Mouse (Mus musculus) kidney, embryonic 14.5 days (tissue): ENCODE measurements around the gene Kiss1r. TPM values are rescaled to one million over a fixed set of nuclear protein-coding genes. Genes with fewer than 3 reads are reported as not detected.

Experiments used
- ATAC-seq: fragments of 200-750 bp; cut with Nextera tagmentation; 2 replicates; pipeline ENCODE4 v1.8.0; 2017; ENCODE audit warnings: moderate number of reproducible peaks, mild to moderate bottlenecking, moderate TSS enrichment, moderate library complexity; ENCODE audit not compliant: low FRiP score, low TSS enrichment
- H3K27ac ChIP-seq: fragments of 300-500 bp; sonication (generic); 2 replicates; pipeline ENCODE4 v1.5.1; 2014; ENCODE audit warnings: low read depth, mild to moderate bottlenecking, low read length, moderate library complexity, mixed read lengths
- H3K27me3 ChIP-seq: fragments of 300-500 bp; sonication (generic); 2 replicates; pipeline ENCODE4 v1.6.1; 2014; ENCODE audit warnings: mild to moderate bottlenecking, low read length; ENCODE audit not compliant: control insufficient read depth, insufficient read depth
- H3K36me3 ChIP-seq: fragments of 300-500 bp; sonication (generic); 2 replicates; pipeline ENCODE4 v1.6.1; 2014; ENCODE audit warnings: low read length, mixed read lengths; ENCODE audit not compliant: control insufficient read depth, insufficient read depth
- H3K4me1 ChIP-seq: fragments of 300-500 bp; sonication (generic); 2 replicates; pipeline ENCODE4 v1.6.1; 2014; ENCODE audit warnings: low read length, mixed read lengths; ENCODE audit not compliant: control insufficient read depth, insufficient read depth
- H3K4me2 ChIP-seq: fragments of 300-500 bp; sonication (generic); replicated peaks from 2 replicates; pipeline ENCODE4 v1.6.1; 2014; ENCODE audit warnings: low read depth, mild to moderate bottlenecking, low read length
- H3K4me3 ChIP-seq: fragments of 300-500 bp; sonication (generic); 2 replicates; pipeline ENCODE4 v1.5.1; 2014; ENCODE audit warnings: mild to moderate bottlenecking, low read length
- H3K9ac ChIP-seq: fragments of 300-500 bp; sonication (generic); 2 replicates; pipeline ENCODE4 v1.6.1; 2014; ENCODE audit warnings: low read depth, mild to moderate bottlenecking, low read length, moderate library complexity
- H3K9me3 ChIP-seq: fragments of 300-500 bp; sonication (generic); 2 replicates; pipeline ENCODE4 v1.6.1; 2016; ENCODE audit warnings: low read length; ENCODE audit not compliant: control insufficient read depth
- WGBS: fragments of 180-500 bp; shearing (Covaris S2); extraction: QIAGEN DNeasy Blood & Tissue Kit; methylation state at CpG from one replicate; pipeline ENCODE4 v1.1.7; 2014; 5-methylcytosine and 5-hydroxymethylcytosine counted together
- polyA plus RNA-seq: library from polyadenylated mRNA; unstranded; fragments of >200 nt; fragmentation: Nextera tagmentation; extraction: Ambion mirVana; gene quantifications from 2 replicates; pipeline ENCODE4 v1.2.1, GENCODE M21; 2014

Kiss1r gene
- polyA plus RNA-seq, 1 experiment from 2014 or later, result 0.47 TPM

DNA sequence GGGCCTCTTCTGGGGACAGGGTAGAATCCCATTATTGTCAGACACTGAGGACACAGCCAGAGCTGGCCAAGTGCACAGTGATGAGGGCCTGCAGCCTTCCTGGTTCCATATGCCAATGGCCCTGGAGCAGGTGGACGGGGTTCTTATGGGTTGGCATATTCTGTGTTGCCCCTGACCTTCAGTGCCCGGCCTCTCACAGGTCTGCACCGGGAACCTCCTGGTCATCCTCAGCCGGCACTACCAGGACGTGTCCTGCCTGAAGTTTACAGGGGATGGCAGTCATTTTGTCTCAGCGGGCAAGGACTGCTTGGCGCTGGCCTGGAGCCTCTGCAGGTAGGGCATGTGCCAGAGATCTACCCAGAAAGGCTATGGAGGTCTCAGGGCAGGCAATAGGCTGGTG is 48.0 kb downstream of the Kiss1r start:
- Histone ChIP-seq H3K4me3 (no peak overlapping the region), H3K27me3 (no peaks in the 10 kb centered on the region), H3K9me3 (no peaks in the 10 kb centered on the region), H3K4me2 (no peak overlapping the region), H3K4me1 (peaks cover 10% of the 10 kb centered on the region), H3K36me3 (peaks cover 62% of the 10 kb centered on the region), H3K27ac (no peak overlapping the region), H3K9ac (no peak overlapping the region)
- WGBS, result 96% methylated on average over 7 of the region's 7 CpGs
- ATAC-seq, result no peak

DNA sequence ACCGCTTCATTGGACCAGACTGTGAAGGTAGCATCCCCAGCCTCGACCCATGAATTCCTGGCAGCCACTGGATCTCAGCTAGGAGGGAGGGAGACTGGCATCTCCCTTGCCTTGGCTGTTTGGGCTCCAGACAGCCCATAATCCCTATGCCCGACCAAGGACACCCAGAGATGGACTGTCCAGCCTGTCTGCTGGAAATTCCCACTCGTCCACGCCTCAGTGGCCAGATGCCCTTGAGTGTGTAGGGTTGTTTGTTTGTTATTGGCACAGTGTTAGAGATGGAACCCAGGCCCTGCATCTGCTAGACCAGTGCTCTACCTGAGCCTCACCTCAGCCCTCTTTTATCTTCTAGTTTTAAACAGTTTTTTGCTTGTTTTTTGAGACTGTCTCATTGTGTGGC is 48.6 kb downstream of the Kiss1r start:
- Histone ChIP-seq H3K36me3 (peaks cover 62% of the 10 kb centered on the region), H3K27ac (no peak overlapping the region), H3K9me3 (no peaks in the 10 kb centered on the region), H3K27me3 (no peaks in the 10 kb centered on the region), H3K4me2 (no peak overlapping the region), H3K4me3 (no peak overlapping the region), H3K9ac (no peak overlapping the region), H3K4me1 (peaks cover 10% of the 10 kb centered on the region)
- ATAC-seq, result no peak
- WGBS, result 86% methylated on average over 5 of the region's 5 CpGs

DNA sequence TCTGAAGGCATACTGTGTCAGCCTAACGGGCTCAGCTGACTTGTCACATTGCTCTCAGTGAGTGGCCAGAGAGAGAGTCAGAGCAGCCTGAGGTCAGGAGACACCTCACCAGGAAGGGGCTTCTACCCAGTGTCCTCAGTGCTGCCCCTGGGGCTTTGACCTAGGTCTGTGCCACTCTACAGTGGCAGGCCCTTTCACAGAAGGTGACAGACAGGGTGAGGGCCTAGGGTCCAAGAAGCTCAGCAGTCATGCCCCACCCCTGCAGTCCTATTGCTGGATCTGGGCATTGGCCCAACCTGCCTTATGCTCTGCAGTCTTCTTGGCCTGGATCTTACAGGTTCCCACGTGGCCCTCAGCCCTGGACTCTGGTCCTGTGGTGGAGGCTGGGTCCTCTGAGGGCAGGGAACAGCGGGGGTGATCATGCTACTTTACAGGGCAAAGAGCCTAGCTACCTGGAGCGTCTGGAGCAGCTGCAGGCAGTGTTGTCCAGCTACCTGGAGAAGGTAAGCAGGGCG is 50.2 kb downstream of the Kiss1r start:
- H3K36me3 ChIP-seq, result peaks cover 62% of the 10 kb centered on the region
- H3K27me3 ChIP-seq, result peaks cover 14% of the 10 kb centered on the region; the same call in 1 of the 2 replicates
- no peak overlapping the region for H3K4me3 ChIP-seq
- H3K9ac ChIP-seq, result no peak overlapping the region
- ATAC-seq, result no peak
- no peak overlapping the region for H3K27ac ChIP-seq
- 85% methylated on average over 5 of the region's 5 CpGs for WGBS
- no peaks in the 10 kb centered on the region for H3K9me3 ChIP-seq
- H3K4me1 ChIP-seq, result 0 out of 2 replicates have a peak, but pooled peaks cover 4% of the 10 kb centered on the region
- H3K4me2 ChIP-seq, result no peak overlapping the region

DNA sequence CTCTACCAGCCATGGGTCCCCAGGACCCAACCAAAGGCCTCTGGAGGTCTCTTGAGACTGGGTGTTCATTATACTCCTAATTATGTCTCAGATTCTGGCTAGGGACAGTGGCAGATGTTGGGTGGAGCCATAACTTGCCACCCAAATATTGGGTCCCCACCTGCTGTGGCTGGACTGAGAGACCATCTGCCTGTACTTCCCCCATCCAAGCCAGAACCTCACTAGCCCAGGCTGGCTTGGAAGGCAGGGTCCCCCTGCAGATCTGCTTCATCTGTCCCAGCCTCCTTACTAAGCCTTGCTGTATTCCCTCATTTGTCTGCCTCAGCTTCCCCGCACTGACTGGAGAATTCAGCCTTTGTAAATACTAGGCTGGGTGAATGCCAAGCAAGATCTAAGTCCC is 51.4 kb downstream of the Kiss1r start:
- 85% methylated on average over 1 of the region's 1 CpGs for WGBS
- Histone ChIP-seq H3K4me3 (no peak overlapping the region), H3K4me2 (no peak overlapping the region), H3K9me3 (no peaks in the 10 kb centered on the region), H3K27ac (no peak overlapping the region), H3K36me3 (peaks cover 50% of the 10 kb centered on the region), H3K27me3 (peaks cover 15% of the 10 kb centered on the region; the same call in 1 of the 2 replicates), H3K4me1 (0 out of 2 replicates have a peak, but pooled peaks cover 7% of the 10 kb centered on the region), H3K9ac (peak overlapping the region; percentile 18; the same call in 1 of the 2 replicates)
- no peak for ATAC-seq

DNA sequence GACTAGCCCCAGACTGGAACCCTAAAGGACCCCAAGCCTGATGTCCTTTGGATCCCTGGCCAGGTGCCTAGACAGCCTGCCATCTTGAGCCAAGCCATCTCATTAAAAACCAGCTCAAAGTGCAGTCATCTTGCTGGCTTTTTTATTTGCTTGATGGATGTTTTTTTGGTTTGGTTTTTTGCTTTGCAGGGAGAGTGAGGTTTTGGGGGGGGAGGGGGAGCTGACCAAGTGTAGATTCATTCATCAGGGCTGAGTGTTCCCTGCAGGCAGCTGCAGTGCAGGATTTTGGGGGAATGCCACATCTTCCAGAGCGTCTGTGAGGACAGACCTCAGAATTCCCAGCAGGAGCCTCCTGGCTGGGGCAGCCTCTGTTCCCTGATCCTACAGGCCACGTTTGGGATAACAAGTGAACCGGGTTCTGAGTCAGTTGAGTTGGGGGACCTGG is 52.4 kb downstream of the Kiss1r start:
- Histone ChIP-seq H3K9me3 (no peaks in the 10 kb centered on the region), H3K4me2 (no peak overlapping the region), H3K9ac (no peak overlapping the region), H3K4me1 (0 out of 2 replicates have a peak, but pooled peaks cover 7% of the 10 kb centered on the region), H3K36me3 (peaks cover 41% of the 10 kb centered on the region), H3K27ac (no peak overlapping the region), H3K4me3 (no peak overlapping the region), H3K27me3 (peaks cover 15% of the 10 kb centered on the region; the same call in 1 of the 2 replicates)
- ATAC-seq, result no peak
- 21% methylated on average over 3 of the region's 3 CpGs for WGBS

DNA sequence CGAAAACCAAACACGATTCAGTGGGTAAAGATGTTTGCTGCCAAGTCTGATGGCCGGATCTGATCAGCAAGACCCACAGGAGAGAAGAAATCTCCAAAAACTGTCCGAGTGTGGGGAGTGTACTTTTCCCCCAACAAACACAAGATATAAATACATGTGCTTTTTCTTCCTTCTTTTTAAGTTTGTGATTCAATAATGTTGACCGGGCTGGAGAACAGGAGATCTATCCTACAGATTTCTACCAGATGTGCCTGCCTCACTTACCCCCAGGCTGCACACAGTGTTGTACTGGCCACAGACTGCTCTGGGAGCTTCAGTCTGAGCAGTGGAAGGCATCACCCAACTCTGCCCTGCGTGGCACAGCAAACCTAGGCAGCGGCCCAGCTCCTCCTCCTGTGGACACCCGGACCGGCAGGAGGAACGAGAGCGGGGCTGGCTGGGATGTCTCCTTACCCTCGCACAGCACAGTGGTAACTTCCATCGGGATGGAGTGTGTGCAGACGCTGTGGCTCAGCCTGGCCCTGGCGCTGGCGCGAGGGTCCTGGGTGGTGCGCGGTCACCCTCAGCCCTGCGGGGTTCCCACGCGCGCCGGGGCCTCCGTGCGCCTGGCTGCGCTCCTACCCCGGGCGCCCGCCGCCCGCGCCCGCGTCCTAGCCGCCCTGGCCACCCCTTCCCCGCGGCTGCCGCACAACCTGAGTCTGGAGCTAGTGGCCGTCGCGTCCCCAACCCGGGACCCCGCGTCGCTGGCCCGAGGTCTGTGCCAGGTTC is 53.8 kb downstream of the Kiss1r start, which contains the start of gene Grin3b:
Gene Grin3b, plus strand, starts transcription at position 301 of the 768 bp plus-strand sequence.
- peaks cover 15% of the 10 kb centered on the region; the same call in 1 of the 2 replicates for H3K27me3 ChIP-seq
- no peak within 1 kb of the TSS for H3K27ac ChIP-seq
- peaks cover 33% of the 10 kb centered on the region for H3K36me3 ChIP-seq
- H3K4me1 ChIP-seq, result 0 out of 2 replicates have a peak, but pooled peaks cover 7% of the 10 kb centered on the region
- H3K9me3 ChIP-seq, result no peaks in the 10 kb centered on the region
- peak within 1 kb of the TSS; percentile 40 for H3K9ac ChIP-seq
- peak within 1 kb of the TSS; percentile 48 for H3K4me3 ChIP-seq
- peak within 1 kb of the TSS; percentile 93 for H3K4me2 ChIP-seq
- ATAC-seq, result peak; percentile 34; the same call in 1 of the 2 replicates
- 9% methylated on average over 41 of the region's 47 CpGs for WGBS

DNA sequence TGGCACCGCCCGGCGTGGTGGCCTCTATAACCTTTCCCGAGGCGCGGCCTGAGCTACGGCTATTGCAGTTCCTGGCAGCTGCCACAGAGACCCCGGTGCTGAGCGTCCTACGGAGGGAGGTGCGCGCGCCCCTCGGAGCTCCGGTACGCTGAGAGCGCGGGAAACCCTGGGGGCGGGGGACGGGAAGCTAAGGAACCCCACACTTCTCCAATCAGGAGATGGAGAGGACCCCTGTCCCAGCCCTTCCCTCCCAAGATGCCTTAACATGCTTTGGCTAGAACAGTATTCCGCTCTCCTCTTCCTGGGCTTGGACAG is 54.4 kb downstream of the Kiss1r start:
- H3K27ac ChIP-seq, result no peak overlapping the region
- 4% methylated on average over 21 of the region's 21 CpGs for WGBS
- H3K9me3 ChIP-seq, result no peaks in the 10 kb centered on the region
- peaks cover 33% of the 10 kb centered on the region for H3K36me3 ChIP-seq
- peaks cover 15% of the 10 kb centered on the region; the same call in 1 of the 2 replicates for H3K27me3 ChIP-seq
- no peak for ATAC-seq
- 0 out of 2 replicates have a peak, but pooled peaks cover 7% of the 10 kb centered on the region for H3K4me1 ChIP-seq
- H3K9ac ChIP-seq, result peak overlapping the region; percentile 40
- H3K4me3 ChIP-seq, result peak overlapping the region; percentile 48
- H3K4me2 ChIP-seq, result peak overlapping the region; percentile 93
